Mouse (Mus musculus): ENCODE results near the gene Pdia5. TPM values are rescaled to one million over a fixed set of nuclear protein-coding genes. Genes with fewer than 3 reads are reported as not detected.
A peak's percentile ranks its signal among the peaks of the same experiment; 100 is the strongest.

Gene Pdia5
- polyA plus RNA-seq (2016; fragmentation: Nextera tagmentation; extraction: Ambion mirVana): 28.5 and 28.9 TPM in 2 replicates

DNA sequence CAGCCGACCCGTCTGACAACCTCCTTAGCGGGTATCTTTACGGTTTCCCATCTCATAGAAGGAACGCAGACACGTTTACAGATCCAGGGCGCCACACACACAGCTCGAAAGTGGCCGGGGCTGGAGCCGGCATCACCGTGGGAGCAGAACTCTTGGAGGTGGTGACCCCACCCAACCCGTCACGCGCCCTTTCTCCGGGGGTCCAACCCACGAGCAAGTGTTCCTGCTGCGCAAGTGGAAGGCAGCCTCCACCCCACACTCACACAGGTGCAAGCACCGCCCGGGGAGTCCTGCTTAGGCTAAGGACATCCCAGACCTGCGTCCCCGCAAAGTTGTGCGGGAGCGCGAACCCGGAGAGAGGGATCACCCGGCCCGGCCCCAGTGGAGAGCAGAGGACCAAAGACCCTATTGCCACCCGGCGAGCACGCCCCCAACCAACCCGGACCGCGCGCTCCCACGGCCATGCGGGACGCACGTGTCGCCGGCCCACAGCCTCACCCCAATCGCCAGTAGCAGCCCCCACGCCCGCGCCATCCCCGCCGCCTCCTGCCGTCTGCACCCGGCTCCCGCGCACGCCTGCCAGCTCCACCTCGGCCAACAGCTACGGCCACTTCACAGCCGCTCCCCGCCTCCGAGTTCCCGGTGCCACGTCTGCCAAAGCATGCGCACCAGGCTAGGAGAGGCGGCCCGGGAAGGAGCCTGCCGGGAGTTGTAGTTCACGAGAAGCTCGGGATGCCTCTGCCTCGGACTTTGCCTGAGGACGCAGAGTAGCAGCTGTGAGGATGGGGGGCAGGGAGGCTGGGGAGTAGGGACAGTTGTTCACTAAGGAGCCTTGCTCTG, at the start of gene Pdia5:
Pdia5 (minus strand) TSS at position 643 of the 840 bp plus-strand sequence.
- peak within 1 kb of the TSS; percentile 91 for H3K4me2 ChIP-seq (replicated peaks)
- peaks cover 13% of the 10 kb centered on the region for H3K4me1 ChIP-seq
- no peaks in the 10 kb centered on the region for H3K27me3 ChIP-seq
- H3K9ac ChIP-seq: peak within 1 kb of the TSS; percentile 63
- H3K27ac ChIP-seq: no peak within 1 kb of the TSS
- peak within 1 kb of the TSS; percentile 71 for H3K4me3 ChIP-seq
- under 1% methylated on average over 47 of the region's 66 CpGs for WGBS
- no peaks in the 10 kb centered on the region for H3K9me3 ChIP-seq
- peak; percentile 93 for ATAC-seq (ENCODE audit: insufficient number of reproducible peaks, insufficient read depth, low FRiP score, low TSS enrichment)
- H3K36me3 ChIP-seq: no peaks in the 10 kb centered on the region

DNA sequence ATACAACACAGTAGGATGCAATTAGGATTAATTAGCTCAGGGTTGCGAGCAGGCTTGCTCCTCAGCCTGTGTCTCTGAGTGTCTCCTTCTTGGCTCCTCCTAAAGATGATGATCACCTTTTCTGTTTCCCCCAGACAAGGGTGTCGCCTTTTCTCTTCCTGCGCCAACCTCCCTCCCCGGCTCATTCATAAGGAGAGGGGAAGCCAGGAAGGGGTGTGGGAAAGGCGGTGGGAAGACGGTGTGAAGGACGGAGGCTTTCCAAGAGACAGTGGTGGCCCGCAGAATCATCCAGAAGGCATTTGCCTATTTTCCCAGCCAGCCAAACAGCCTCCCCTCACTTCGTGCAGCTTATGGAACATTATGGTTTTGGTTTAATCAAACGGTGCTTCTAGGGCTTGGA, 48.4 kb upstream of the Pdia5 start:
- 0 out of 2 replicates have a peak, but pooled peaks cover 9% of the 10 kb centered on the region for H3K4me1 ChIP-seq
- H3K27me3 ChIP-seq: peaks cover 67% of the 10 kb centered on the region
- H3K36me3 ChIP-seq: no peaks in the 10 kb centered on the region
- no peaks in the 10 kb centered on the region for H3K9me3 ChIP-seq
- ATAC-seq (ENCODE audit: insufficient number of reproducible peaks, insufficient read depth, low FRiP score, low TSS enrichment): no peak
- no peak overlapping the region for H3K9ac ChIP-seq
- H3K27ac ChIP-seq: no peak overlapping the region
- WGBS: 50% methylated on average over 10 of the region's 10 CpGs
- no peak overlapping the region for H3K4me2 ChIP-seq (replicated peaks)
- no peak overlapping the region for H3K4me3 ChIP-seq

DNA sequence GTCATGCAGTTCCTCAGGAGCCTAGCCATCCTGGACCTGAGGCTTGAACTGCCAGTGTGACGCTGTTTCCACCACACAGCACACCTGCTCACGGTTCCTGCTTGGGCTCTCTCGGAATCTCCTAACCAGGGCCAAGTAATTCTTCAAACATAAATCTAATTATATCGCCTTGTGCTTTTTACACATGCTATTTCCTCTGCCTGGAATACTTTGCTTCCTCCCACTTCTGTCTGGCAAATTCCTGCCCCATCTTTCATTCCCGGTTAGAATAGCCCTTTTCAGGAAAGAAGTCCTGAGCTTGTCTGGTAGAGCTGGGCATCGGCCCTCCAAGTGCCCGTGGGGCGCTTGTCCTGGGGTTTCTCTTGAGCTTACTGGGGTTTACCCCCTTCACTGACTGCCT, 47.0 kb upstream of the Pdia5 start:
- Histone ChIP-seq H3K36me3 (no peaks in the 10 kb centered on the region), H3K4me1 (0 out of 2 replicates have a peak, but pooled peaks cover 9% of the 10 kb centered on the region), H3K9me3 (no peaks in the 10 kb centered on the region), H3K27ac (no peak overlapping the region), H3K4me2 (replicated peaks) (no peak overlapping the region), H3K4me3 (no peak overlapping the region), H3K9ac (no peak overlapping the region), H3K27me3 (peaks cover 57% of the 10 kb centered on the region)
- 72% methylated on average over 8 of the region's 8 CpGs for WGBS
- no peak for ATAC-seq (ENCODE audit: insufficient number of reproducible peaks, insufficient read depth, low FRiP score, low TSS enrichment)

DNA sequence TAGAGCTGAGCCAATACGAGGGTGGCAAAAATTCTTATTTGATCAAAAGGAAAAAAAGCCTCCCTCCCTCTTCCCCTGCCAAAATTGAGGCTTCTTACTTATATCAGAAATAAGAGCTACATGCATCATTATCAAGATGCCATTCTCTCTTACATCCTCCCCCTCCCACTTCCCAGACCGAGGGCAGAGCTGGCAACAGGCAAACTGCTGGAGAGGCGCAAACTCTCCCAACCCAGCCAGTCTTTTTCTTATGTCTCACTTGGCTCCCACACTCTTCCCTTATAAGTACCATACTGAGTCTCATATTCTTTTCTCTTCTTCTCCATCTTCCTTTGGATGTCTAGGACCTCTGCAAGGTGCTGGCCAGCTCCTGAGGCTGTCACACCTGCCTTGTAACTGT, 44.0 kb upstream of the Pdia5 start:
- H3K9ac ChIP-seq: no peak overlapping the region
- no peak overlapping the region for H3K4me2 ChIP-seq (replicated peaks)
- no peak overlapping the region for H3K27ac ChIP-seq
- no peaks in the 10 kb centered on the region for H3K9me3 ChIP-seq
- H3K4me3 ChIP-seq: no peak overlapping the region
- 84% methylated on average over 3 of the region's 3 CpGs for WGBS
- ATAC-seq (ENCODE audit: insufficient number of reproducible peaks, insufficient read depth, low FRiP score, low TSS enrichment): no peak
- no peaks in the 10 kb centered on the region for H3K36me3 ChIP-seq
- no peaks in the 10 kb centered on the region for H3K4me1 ChIP-seq
- H3K27me3 ChIP-seq: peaks cover 43% of the 10 kb centered on the region

DNA sequence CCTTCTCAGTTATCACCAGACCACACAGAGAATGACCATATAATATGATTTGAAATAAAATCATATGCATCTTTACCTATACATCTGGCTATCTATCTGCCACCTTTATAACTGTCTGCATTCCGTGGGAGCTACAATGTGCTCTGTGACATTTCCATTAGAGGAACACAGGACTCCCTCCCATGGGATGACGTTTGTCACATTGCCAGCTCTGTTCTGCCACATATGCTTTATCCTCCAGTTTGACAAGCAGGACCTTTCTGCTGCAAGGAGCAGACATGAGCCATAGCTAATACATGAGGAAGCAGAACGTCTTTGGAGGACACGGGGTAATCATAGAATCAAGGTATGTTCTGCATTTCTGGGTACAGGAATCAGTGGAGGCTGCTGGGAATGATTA, 33.5 kb upstream of the Pdia5 start:
- no peaks in the 10 kb centered on the region for H3K9me3 ChIP-seq
- H3K4me2 ChIP-seq (replicated peaks): no peak overlapping the region
- no peak overlapping the region for H3K9ac ChIP-seq
- WGBS: 68% methylated on average over 4 of the region's 4 CpGs
- H3K36me3 ChIP-seq: no peaks in the 10 kb centered on the region
- H3K27me3 ChIP-seq: 0 out of 2 replicates have a peak, but pooled peaks cover 3% of the 10 kb centered on the region
- no peak for ATAC-seq (ENCODE audit: insufficient number of reproducible peaks, insufficient read depth, low FRiP score, low TSS enrichment)
- H3K4me1 ChIP-seq: peaks cover 5% of the 10 kb centered on the region
- no peak overlapping the region for H3K4me3 ChIP-seq
- no peak overlapping the region for H3K27ac ChIP-seq

DNA sequence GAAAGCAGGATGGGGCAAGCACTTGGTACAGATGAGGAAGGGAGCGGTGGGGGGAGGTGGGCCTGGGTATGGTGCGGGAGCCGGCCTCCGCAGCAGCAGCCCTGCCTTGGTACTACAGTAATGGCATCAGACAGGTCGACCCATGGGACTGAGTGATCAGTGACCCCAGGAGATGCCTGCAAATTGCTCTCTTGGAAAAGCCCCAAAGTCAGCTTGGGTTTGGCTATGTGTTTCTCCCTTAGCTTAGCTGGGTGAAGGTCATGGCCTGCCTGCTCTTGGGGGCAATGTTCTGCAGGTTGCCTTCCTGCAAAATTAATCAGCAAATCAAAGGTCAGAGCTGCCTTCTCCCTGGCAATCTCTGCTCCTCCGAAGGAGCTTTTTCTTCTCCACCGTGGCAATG, 28.6 kb upstream of the Pdia5 start:
- H3K4me3 ChIP-seq: no peak overlapping the region

DNA sequence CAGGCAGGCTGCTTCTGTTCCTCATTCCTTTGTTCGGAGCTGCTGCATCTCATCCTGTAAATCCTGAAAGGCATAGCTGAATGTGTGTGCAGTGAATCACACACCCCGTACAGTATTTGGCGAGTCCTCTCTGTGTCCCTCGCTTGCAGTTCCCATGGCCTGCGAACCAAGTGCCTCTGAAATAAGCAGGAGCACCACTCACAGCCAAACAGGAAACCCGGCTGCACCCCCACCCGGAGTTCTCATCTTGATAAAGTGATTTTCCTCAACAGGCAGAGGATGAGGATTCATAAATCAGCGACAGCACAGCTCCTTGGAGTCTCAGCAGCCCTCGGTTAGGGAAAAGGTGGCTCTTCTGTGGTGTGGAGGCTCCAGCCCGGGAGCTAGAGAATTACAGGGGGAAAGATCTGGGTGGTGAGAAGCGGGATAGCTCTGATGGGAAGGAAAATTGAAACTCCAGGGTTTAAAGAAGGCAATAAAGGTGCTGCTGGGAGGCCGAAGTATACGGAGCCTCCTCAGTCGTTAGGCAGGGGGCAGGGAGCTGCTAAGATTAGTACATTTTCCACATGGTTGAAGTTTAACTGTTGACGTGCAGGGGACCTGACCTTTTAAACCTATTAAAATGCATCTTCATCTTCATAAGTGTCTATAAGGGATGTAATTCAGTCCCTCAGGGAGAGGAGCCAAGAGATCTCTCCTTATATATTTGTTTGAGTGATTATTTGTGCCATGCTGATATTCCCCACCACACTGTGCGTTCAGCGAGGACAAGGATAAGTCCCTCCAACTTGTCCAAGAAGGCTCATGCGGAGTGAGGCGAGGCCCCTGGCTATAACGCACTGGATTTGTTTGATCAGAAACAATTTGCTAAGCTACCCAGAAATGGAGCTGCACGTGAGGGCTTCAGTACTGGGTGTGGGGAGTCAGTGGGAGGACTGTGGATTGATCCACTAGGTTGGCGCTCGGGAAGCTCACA, 27.6 kb upstream of the Pdia5 start:
- WGBS: 65% methylated on average over 23 of the region's 23 CpGs
- 0 out of 2 replicates have a peak overlapping the region, but pooled peaks have one; percentile 1 for H3K4me2 ChIP-seq (replicated peaks)
- peaks cover 17% of the 10 kb centered on the region for H3K4me1 ChIP-seq
- no peak overlapping the region for H3K9ac ChIP-seq
- H3K4me3 ChIP-seq: no peak overlapping the region
- no peak overlapping the region for H3K27ac ChIP-seq
- H3K27me3 ChIP-seq: 0 out of 2 replicates have a peak, but pooled peaks cover 5% of the 10 kb centered on the region
- no peaks in the 10 kb centered on the region for H3K36me3 ChIP-seq
- H3K9me3 ChIP-seq: no peaks in the 10 kb centered on the region
- no peak for ATAC-seq (ENCODE audit: insufficient number of reproducible peaks, insufficient read depth, low FRiP score, low TSS enrichment)

More for the DNA sequence above, 28.6 kb upstream of the Pdia5 start:
- 53% methylated on average over 7 of the region's 7 CpGs for WGBS
- ATAC-seq (ENCODE audit: insufficient number of reproducible peaks, insufficient read depth, low FRiP score, low TSS enrichment): no peak
- H3K9me3 ChIP-seq: no peaks in the 10 kb centered on the region
- peaks cover 17% of the 10 kb centered on the region for H3K4me1 ChIP-seq
- no peak overlapping the region for H3K9ac ChIP-seq
- no peak overlapping the region for H3K27ac ChIP-seq
- H3K27me3 ChIP-seq: 0 out of 2 replicates have a peak, but pooled peaks cover 5% of the 10 kb centered on the region
- no peaks in the 10 kb centered on the region for H3K36me3 ChIP-seq
- H3K4me2 ChIP-seq (replicated peaks): no peak overlapping the region

DNA sequence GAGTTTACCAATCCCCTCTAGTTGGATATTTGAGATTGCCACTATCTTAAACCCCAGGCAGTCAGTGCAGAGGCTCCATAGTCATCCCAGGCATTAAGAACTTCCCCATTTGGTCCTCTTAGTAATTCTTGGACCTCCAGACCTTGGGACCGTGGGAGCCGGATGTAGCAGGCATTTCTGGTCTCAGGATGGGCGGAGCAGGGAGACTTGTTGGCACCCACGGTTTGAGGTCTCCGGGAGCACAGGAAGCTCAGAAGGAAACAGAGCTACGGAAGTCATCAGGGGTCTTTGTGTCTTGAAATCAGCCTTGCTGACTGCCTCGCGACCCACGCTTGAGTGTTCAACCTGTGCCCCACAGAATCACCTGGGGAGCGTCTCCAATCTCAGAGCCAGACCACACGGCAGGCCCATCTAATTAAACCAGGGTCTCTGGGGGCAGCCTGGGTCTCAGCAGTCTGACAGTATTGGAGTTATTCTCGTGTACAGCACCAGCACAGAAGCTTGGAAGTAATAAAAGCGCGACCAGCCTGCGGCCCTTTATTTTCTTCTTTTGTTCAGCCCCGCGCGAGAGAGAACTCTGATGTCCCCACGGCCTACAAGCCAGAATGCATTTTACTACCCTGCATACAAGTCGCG, 25.4 kb upstream of the Pdia5 start:
- 61% methylated on average over 21 of the region's 21 CpGs for WGBS

DNA sequence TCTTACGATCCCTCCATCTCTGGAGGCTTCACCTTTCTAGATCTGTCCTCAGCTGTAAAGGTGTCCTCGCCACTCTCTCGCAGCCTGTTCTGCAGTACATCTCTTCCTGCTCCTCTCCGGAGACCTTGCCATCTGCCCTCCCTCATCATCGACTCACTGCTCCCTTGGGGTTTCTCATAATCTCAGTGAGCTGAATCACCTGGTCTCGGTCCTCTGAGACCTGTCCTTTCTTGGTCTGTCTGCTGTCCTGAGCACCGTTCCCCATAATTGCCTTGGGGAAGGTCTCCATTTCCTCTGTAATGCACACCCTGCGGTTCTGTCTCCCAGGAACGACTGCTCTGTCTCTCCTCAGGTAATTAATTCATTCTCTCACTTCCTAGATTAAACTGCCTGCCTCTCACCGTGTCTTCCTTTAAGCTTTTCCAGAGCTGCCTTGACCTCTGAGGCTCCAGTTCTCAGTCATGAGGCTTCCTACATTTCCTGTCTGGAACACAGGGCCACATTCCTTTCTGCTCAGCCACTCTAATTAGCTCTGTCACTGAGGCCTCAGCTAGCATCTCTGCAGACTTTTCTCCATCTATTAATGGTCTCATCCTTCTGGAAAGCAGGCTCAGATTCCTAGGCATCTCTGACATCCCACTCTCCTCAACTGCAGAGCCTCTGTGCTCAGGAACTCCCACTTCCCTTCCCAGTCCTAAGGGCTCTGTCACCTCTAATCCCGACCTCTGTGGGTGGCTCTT, 18.8 kb upstream of the Pdia5 start:
- 42% methylated on average over 11 of the region's 11 CpGs for WGBS
- no peak overlapping the region for H3K4me3 ChIP-seq
- no peaks in the 10 kb centered on the region for H3K9me3 ChIP-seq
- H3K4me2 ChIP-seq (replicated peaks): no peak overlapping the region
- no peaks in the 10 kb centered on the region for H3K36me3 ChIP-seq
- no peak overlapping the region for H3K9ac ChIP-seq
- no peaks in the 10 kb centered on the region for H3K27me3 ChIP-seq
- no peak overlapping the region for H3K27ac ChIP-seq
- H3K4me1 ChIP-seq: peaks cover 7% of the 10 kb centered on the region; the same call in 1 of the 2 replicates
- ATAC-seq (ENCODE audit: insufficient number of reproducible peaks, insufficient read depth, low FRiP score, low TSS enrichment): no peak

More for the DNA sequence above, 25.4 kb upstream of the Pdia5 start:
- H3K36me3 ChIP-seq: no peaks in the 10 kb centered on the region
- H3K27me3 ChIP-seq: 0 out of 2 replicates have a peak, but pooled peaks cover 5% of the 10 kb centered on the region
- H3K4me1 ChIP-seq: peaks cover 17% of the 10 kb centered on the region
- no peak overlapping the region for H3K4me3 ChIP-seq
- no peak for ATAC-seq (ENCODE audit: insufficient number of reproducible peaks, insufficient read depth, low FRiP score, low TSS enrichment)
- H3K27ac ChIP-seq: no peak overlapping the region
- H3K9me3 ChIP-seq: no peaks in the 10 kb centered on the region
- H3K9ac ChIP-seq: no peak overlapping the region
- H3K4me2 ChIP-seq (replicated peaks): no peak overlapping the region

DNA sequence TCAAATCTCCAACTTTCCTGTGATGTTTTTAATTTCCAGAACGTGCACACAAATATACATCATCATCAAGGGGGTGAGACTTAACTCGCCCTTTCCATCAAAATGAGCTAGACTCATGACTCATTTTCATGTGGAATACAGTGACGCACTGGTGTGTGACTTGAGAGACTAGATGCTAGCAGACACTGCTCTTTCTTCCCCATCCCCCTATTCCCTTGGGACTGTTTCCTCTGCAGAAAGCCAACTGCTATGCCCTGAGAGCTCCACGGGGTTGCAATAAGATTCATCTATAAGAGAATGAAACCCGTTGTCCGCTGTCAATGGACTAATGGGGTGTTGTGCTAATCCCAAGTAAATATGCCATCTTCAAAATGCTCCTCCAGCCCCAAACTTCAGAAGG, 17.9 kb upstream of the Pdia5 start:
- no peak overlapping the region for H3K9ac ChIP-seq
- WGBS: 82% methylated on average over 6 of the region's 6 CpGs
- H3K36me3 ChIP-seq: no peaks in the 10 kb centered on the region
- no peaks in the 10 kb centered on the region for H3K9me3 ChIP-seq
- H3K27me3 ChIP-seq: no peaks in the 10 kb centered on the region
- H3K4me3 ChIP-seq: no peak overlapping the region
- ATAC-seq (ENCODE audit: insufficient number of reproducible peaks, insufficient read depth, low FRiP score, low TSS enrichment): no peak
- no peak overlapping the region for H3K4me2 ChIP-seq (replicated peaks)
- peaks cover 7% of the 10 kb centered on the region; the same call in 1 of the 2 replicates for H3K4me1 ChIP-seq
- H3K27ac ChIP-seq: no peak overlapping the region

Measured in embryonic facial prominence, embryonic 12.5 days (tissue).